In genomic region chr11:97188643-97188955, GRCm38 (mm10) we compare ENCODE assay signal across 8 mouse cellular contexts. TPM values are rescaled to one million over a fixed set of nuclear protein-coding genes. Genes with fewer than 3 reads are reported as not detected.
A peak's percentile ranks its signal among the peaks of the same experiment; 100 is the strongest.
DNase-seq lines count a peak whose midpoint lies in the region; ATAC-seq and TF ChIP-seq lines count a peak whose summit lies in the region.

No protein-coding gene starts in this region.

- H3K4me3 ChIP-seq in heart, embryonic 14.5 days (ENCODE audit: control insufficient read depth in 1 of 2, insufficient read depth in 1 of 2, low read depth in 1 of 2, low read length in 2 of 2): peak overlapping the region; percentile 64 to 83
- H3K4me3 ChIP-seq in ES-E14 (ENCODE audit: insufficient read depth in 1 of 2, low read depth in 1 of 2, low read length in 2 of 2, poor library complexity in 1 of 2, severe bottlenecking in 1 of 2) (peak overlapping the region; percentile 76 to 94), macrophage (ENCODE audit: inconsistent target) (peak overlapping the region; percentile 61)
- H3K4me3 ChIP-seq in hindbrain, embryonic 10.5 days: peak overlapping the region; percentile 92

- WGBS in heart, embryonic 14.5 days: under 1% methylated on average over 15 of the region's 15 CpGs
- WGBS in hindbrain, embryonic 10.5 days: under 1% methylated on average over 15 of the region's 15 CpGs
- under 1% methylated on average over 15 of the region's 15 CpGs for WGBS in macrophage (ENCODE audit: missing documents)

- H3K36me3 ChIP-seq in heart, embryonic 14.5 days (ENCODE audit: control insufficient read depth, insufficient read depth, low read length): peaks cover 31% of the 10 kb centered on the region
- H3K36me3 ChIP-seq in ES-E14 (ENCODE audit: control insufficient read depth, insufficient read depth, low read length, poor library complexity, severe bottlenecking) (peaks cover 13% of the 10 kb centered on the region), macrophage (ENCODE audit: inconsistent target) (peaks cover 16% of the 10 kb centered on the region)
- peaks cover 52% of the 10 kb centered on the region for H3K36me3 ChIP-seq in hindbrain, embryonic 10.5 days

- peak overlapping the region; percentile 81 for H3K9ac ChIP-seq in heart, embryonic 14.5 days (ENCODE audit: low read length)
- H3K9ac ChIP-seq in ES-E14 (ENCODE audit: insufficient read depth, low read depth, low read length, poor library complexity, severe bottlenecking): peak overlapping the region; percentile 94

- H3K9me3 ChIP-seq in heart, embryonic 14.5 days (ENCODE audit: control insufficient read depth, low read length): no peaks in the 10 kb centered on the region
- no peaks in the 10 kb centered on the region for H3K9me3 ChIP-seq in ES-E14 (ENCODE audit: control insufficient read depth, insufficient read depth, low read depth, low read length)
- H3K9me3 ChIP-seq in hindbrain, embryonic 10.5 days: no peaks in the 10 kb centered on the region

- H3K27me3 ChIP-seq in heart, embryonic 14.5 days (ENCODE audit: control insufficient read depth, insufficient read depth, low read length): no peaks in the 10 kb centered on the region
- H3K27me3 ChIP-seq in hindbrain, embryonic 10.5 days (ENCODE audit: insufficient read depth, poor library complexity, severe bottlenecking): no peaks in the 10 kb centered on the region

- peaks cover 2 to 28% of the 10 kb centered on the region in 2 experiments for H3K4me1 ChIP-seq in heart, embryonic 14.5 days (ENCODE audit: control insufficient read depth in 2 of 2, insufficient read depth in 2 of 2, low read length in 2 of 2)
- peaks cover 9 to 10% of the 10 kb centered on the region in 2 experiments; a peak in 3 of 4 replicates for H3K4me1 ChIP-seq in ES-E14 (ENCODE audit: control insufficient read depth in 2 of 2, insufficient read depth in 2 of 2, low read length in 2 of 2, poor library complexity in 1 of 2)
- peaks cover 41% of the 10 kb centered on the region for H3K4me1 ChIP-seq in hindbrain, embryonic 10.5 days (replicated peaks)

- no peak for DNase-seq in heart, postnatal 10 days
- no peak for DNase-seq in ES-E14 (ENCODE audit: low read depth, low spot score)
- DNase-seq in hindbrain, embryonic 10.5 days (ENCODE audit: low spot score): no peak
- DNase-seq in left cerebral cortex, postnatal 4 days: no peak
- no peak for DNase-seq in layer of hippocampus, adult 8-10 months (ENCODE audit: low spot score in 2 of 2)
- no peak for DNase-seq in left cerebral cortex, adult 8-10 months (ENCODE audit: low spot score in 2 of 2)

- in situ Hi-C loops in ES-E14 (cut with MboI; ENCODE audit: low sequenced_read_pairs in 2 of 2, unreplicated experiment in 2 of 2): no loop called here

- H3K4me2 ChIP-seq in heart, embryonic 14.5 days (ENCODE audit: low read length): peak overlapping the region; percentile 81

- intact Hi-C loops in heart, postnatal 10 days (cut with DNase I): no loop called here
- intact Hi-C loops in left cerebral cortex, postnatal 4 days (cut with DNase I): no loop called here

- peak overlapping the region; percentile 94 to 95 for H3K27ac ChIP-seq in heart, embryonic 14.5 days (replicated peaks in 1 of 2; ENCODE audit: control insufficient read depth in 1 of 2, insufficient read depth in 1 of 2, low read depth in 2 of 2, low read length in 2 of 2)
- peak overlapping the region; percentile 98 for H3K27ac ChIP-seq in ES-E14 (ENCODE audit: insufficient read depth, low read depth, low read length, poor library complexity, severe bottlenecking)
- H3K27ac ChIP-seq in hindbrain, embryonic 10.5 days: peak overlapping the region; percentile 99
- H3K27ac ChIP-seq in macrophage: peak overlapping the region; percentile 88

- no peak for ATAC-seq in heart, embryonic 14.5 days (ENCODE audit: insufficient number of reproducible peaks, insufficient read depth, low FRiP score, low read depth)

- H3K79me2 ChIP-seq in macrophage (ENCODE audit: inconsistent target): peaks cover 37% of the 10 kb centered on the region

TF ChIP-seq in ES-E14, 5 proteins besides CTCF, POLR2A, EP300 and RAD21:
- TF ChIP-seq ZNF384 (IDR thresholded peaks at IDR 0.05; ENCODE audit: low read depth, low read length): no peak
- TF ChIP-seq HCFC1 (IDR thresholded peaks at IDR 0.05; ENCODE audit: borderline replicate concordance, insufficient read depth, low read length): no peak
- no peak for TF ChIP-seq CHD2 (IDR thresholded peaks at IDR 0.05; ENCODE audit: low read depth, low read length)
- no peak for TF ChIP-seq ZC3H11A (IDR thresholded peaks at IDR 0.05; ENCODE audit: borderline replicate concordance, low read depth, low read length)
- TF ChIP-seq MAFK (IDR thresholded peaks at IDR 0.05; ENCODE audit: insufficient read depth, low read depth, low read length): no peak
TF ChIP-seq in ES-E14: peak in this region for 0.

RNA-seq across cellular contexts. Expression of gene Kpnb1, which starts 0.9 kb away (rescaled TPM):
- 38.8 and 40.2 TPM in 2 replicates for polyA plus RNA-seq in heart, embryonic 14.5 days (2014; fragmentation: Nextera tagmentation; extraction: Ambion mirVana)
- 100 to 1,000 TPM; 107 to 121 TPM for total RNA-seq in heart, postnatal 10 days (2021)
- 272 and 369 TPM in 2 replicates for total RNA-seq in ES-E14 (2012; rRNA removed)
- polyA plus RNA-seq in hindbrain, embryonic 10.5 days (2016; fragmentation: Nextera tagmentation; extraction: Ambion mirVana): 62.5 and 88.4 TPM in 2 replicates
- 100 to 1,000 TPM in 17 of 26 experiments, 10 to 100 TPM in 9; 32.5 to 177 (median 129) TPM for total RNA-seq in macrophage (2018; cell fraction: chromatin; rRNA removed)
- 100 to 1,000 TPM in 4 of 26 experiments, 10 to 100 TPM in 22; 57.8 to 122 (median 82.9) TPM for total RNA-seq in macrophage (2018; cell fraction: cytosol; rRNA removed)
- total RNA-seq in macrophage (2018; cell fraction: nucleus; rRNA removed): 100 to 1,000 TPM in 13 of 26 experiments, 10 to 100 TPM in 13; 49.6 to 222 (median 99.3) TPM
- polyA plus RNA-seq in macrophage (2018): 63.7 to 139 TPM (median 123 TPM) in 3 replicates
- total RNA-seq in left cerebral cortex, postnatal 4 days (2021): 100 to 1,000 TPM; 151 to 157 TPM
- total RNA-seq in layer of hippocampus, adult 8-10 months (2022): 100 to 1,000 TPM; 126 to 131 (median 130) TPM
- 100 to 1,000 TPM; 114 to 121 (median 120) TPM for total RNA-seq in left cerebral cortex, adult 8-10 months (2022)

RNA-seq across cellular contexts. Expression of gene Tbkbp1, which starts 37.3 kb away (rescaled TPM):
- 7.1 and 7.3 TPM in 2 replicates for polyA plus RNA-seq in heart, embryonic 14.5 days (2014; fragmentation: Nextera tagmentation; extraction: Ambion mirVana)
- 10 to 100 TPM; 15.9 to 17.3 TPM for total RNA-seq in heart, postnatal 10 days (2021)
- total RNA-seq in ES-E14 (2012; rRNA removed): 3.5 and 4.5 TPM in 2 replicates
- polyA plus RNA-seq in hindbrain, embryonic 10.5 days (2016; fragmentation: Nextera tagmentation; extraction: Ambion mirVana): 3.6 and 6.4 TPM in 2 replicates
- total RNA-seq in macrophage (2018; cell fraction: chromatin; rRNA removed): 10 to 100 TPM; 10.1 to 60.2 (median 30.0) TPM
- 10 to 100 TPM in 22 of 26 experiments, 1 to 10 TPM in 4; 8.5 to 26.7 (median 15.7) TPM for total RNA-seq in macrophage (2018; cell fraction: cytosol; rRNA removed)
- 10 to 100 TPM; 11.8 to 48.8 (median 23.9) TPM for total RNA-seq in macrophage (2018; cell fraction: nucleus; rRNA removed)
- polyA plus RNA-seq in macrophage (2018): 21.0 to 27.3 TPM (median 25.6 TPM) in 3 replicates
- total RNA-seq in left cerebral cortex, postnatal 4 days (2021): 10 to 100 TPM; 52.4 to 55.8 TPM
- total RNA-seq in layer of hippocampus, adult 8-10 months (2022): 10 to 100 TPM; 85.9 to 92.0 (median 89.4) TPM
- 10 to 100 TPM; 54.8 to 63.2 (median 59.6) TPM for total RNA-seq in left cerebral cortex, adult 8-10 months (2022)
